Mouse (Mus musculus) cerebral cortex, adult 2 months (tissue): ENCODE results near the gene Sptbn2.

Experiments used
- WGBS: fragments of 180-500 bp; shearing (Covaris S2); methylation state at CpG from one replicate; pipeline ENCODE4 v1.1.7; 2018; 5-methylcytosine and 5-hydroxymethylcytosine counted together

Sptbn2 gene

GRCm38 (mm10) chr19:4711098-4711600 lies at the start of gene Sptbn2:
Gene Sptbn2 (plus strand): TSS chr19:4711167.
- 22% methylated on average over 13 of the region's 13 CpGs for WGBS

- WGBS, result 89% methylated on average over 4 of the region's 4 CpGs
Observed at GRCm38 (mm10) chr19:4670776-4671175, 40.2 kb upstream of the Sptbn2 start.

GRCm38 (mm10) chr19:4672401-4672800 lies 38.6 kb upstream of the Sptbn2 start:
- WGBS, result 55% methylated on average over 6 of the region's 6 CpGs

- 74% methylated on average over 3 of the region's 3 CpGs for WGBS
Observed at GRCm38 (mm10) chr19:4694346-4694745, 16.6 kb upstream of the Sptbn2 start.

- WGBS, result 44% methylated on average over 3 of the region's 3 CpGs
Observed at GRCm38 (mm10) chr19:4697121-4697520, 13.8 kb upstream of the Sptbn2 start.

- 53% methylated on average over 9 of the region's 9 CpGs for WGBS
Observed at GRCm38 (mm10) chr19:4697721-4698120, 13.2 kb upstream of the Sptbn2 start.

GRCm38 (mm10) chr19:4698205-4698677 lies 12.7 kb upstream of the Sptbn2 start, which contains the start of gene Gm960:
Gene Gm960 (minus strand): TSS chr19:4698668.
- under 1% methylated on average over 40 of the region's 40 CpGs for WGBS

- 19% methylated on average over 8 of the region's 8 CpGs for WGBS
Observed at GRCm38 (mm10) chr19:4698856-4699255, 12.1 kb upstream of the Sptbn2 start.

- 63% methylated on average over 5 of the region's 5 CpGs for WGBS
Observed at GRCm38 (mm10) chr19:4699821-4700220, 11.1 kb upstream of the Sptbn2 start.

- 78% methylated on average over 8 of the region's 8 CpGs for WGBS
Observed at GRCm38 (mm10) chr19:4700656-4701055, 10.3 kb upstream of the Sptbn2 start.

GRCm38 (mm10) chr19:4701221-4701620 lies 9.7 kb upstream of the Sptbn2 start:
- WGBS, result 38% methylated on average over 7 of the region's 7 CpGs

GRCm38 (mm10) chr19:4708765-4709164 lies 2.2 kb upstream of the Sptbn2 start:
- WGBS, result 39% methylated on average over 10 of the region's 10 CpGs

- under 1% methylated on average over 63 of the region's 65 CpGs for WGBS
Observed at GRCm38 (mm10) chr19:4711601-4712155, 711 bp downstream of the Sptbn2 start.

GRCm38 (mm10) chr19:4712156-4712780 lies 1.3 kb downstream of the Sptbn2 start:
- WGBS, result 2% methylated on average over 60 of the region's 60 CpGs

GRCm38 (mm10) chr19:4712781-4713526 lies 2.0 kb downstream of the Sptbn2 start:
- WGBS, result 22% methylated on average over 13 of the region's 13 CpGs

GRCm38 (mm10) chr19:4713886-4714285 lies 2.9 kb downstream of the Sptbn2 start:
- WGBS, result 37% methylated on average over 3 of the region's 3 CpGs

GRCm38 (mm10) chr19:4716756-4717155 lies 5.8 kb downstream of the Sptbn2 start:
- WGBS, result 90% methylated on average over 14 of the region's 14 CpGs

GRCm38 (mm10) chr19:4717281-4717680 lies 6.3 kb downstream of the Sptbn2 start:
- 93% methylated on average over 2 of the region's 2 CpGs for WGBS

- 32% methylated on average over 11 of the region's 12 CpGs for WGBS
Observed at GRCm38 (mm10) chr19:4718716-4719115, 7.7 kb downstream of the Sptbn2 start.

GRCm38 (mm10) chr19:4719351-4719764 lies 8.4 kb downstream of the Sptbn2 start:
- WGBS, result 18% methylated on average over 5 of the region's 5 CpGs

GRCm38 (mm10) chr19:4720112-4720511 lies 9.1 kb downstream of the Sptbn2 start:
- 65% methylated on average over 15 of the region's 15 CpGs for WGBS

GRCm38 (mm10) chr19:4720671-4721244 lies 9.8 kb downstream of the Sptbn2 start:
- 26% methylated on average over 11 of the region's 11 CpGs for WGBS
